Mouse (Mus musculus) heart, adult 10 weeks (tissue): Measurements from ENCODE around the gene Gm45233. TPM values are rescaled to one million over a fixed set of nuclear protein-coding genes. Genes with fewer than 3 reads are reported as not detected.

Source experiments
- polyA plus RNA-seq: library from polyadenylated mRNA; stranded (reverse); fragments of 350-450 nt; fragmentation: Illumina TruSeq; extraction: RNeasy Lipid Tissue Mini Kit (QIAGEN cat#74804); gene quantifications from one replicate; pipeline ENCODE4 v1.2.3, GENCODE M21; 2014; ENCODE audit warnings: low read depth, low replicate concordance

Gene Gm45233
- polyA plus RNA-seq, result not detected

DNA sequence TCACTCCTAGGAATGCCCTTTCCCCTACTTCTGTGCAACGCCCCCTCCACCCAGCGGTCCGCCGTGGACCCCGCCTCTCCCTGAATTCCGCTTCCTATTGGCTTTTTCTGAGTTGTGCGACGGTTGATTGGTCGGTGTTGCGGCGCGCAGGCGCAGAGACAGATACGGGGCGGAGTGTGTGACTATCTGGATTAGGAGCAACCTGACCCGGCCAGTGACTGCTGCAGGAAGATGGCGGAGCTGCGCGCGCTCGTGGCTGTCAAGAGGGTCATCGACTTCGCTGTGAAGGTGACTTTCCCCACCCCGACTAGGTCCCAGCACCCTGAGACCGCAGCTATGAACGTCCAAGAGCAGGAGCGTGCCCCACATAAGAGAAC, at the start of gene Gm45233, which contains the start of gene Etfb:
Gene Gm45233, plus strand, starts transcription at position 212 of the 377 bp plus-strand sequence.
Gene Etfb, plus strand, starts transcription at position 167 of the 377 bp plus-strand sequence.

GRCm38 (mm10) chr7:43408131-43408553, 35.8 kb upstream of the Gm45233 start, which contains the start of gene Siglecg:
TSS of gene Siglecg (plus strand) at chr7:43408204.

DNA sequence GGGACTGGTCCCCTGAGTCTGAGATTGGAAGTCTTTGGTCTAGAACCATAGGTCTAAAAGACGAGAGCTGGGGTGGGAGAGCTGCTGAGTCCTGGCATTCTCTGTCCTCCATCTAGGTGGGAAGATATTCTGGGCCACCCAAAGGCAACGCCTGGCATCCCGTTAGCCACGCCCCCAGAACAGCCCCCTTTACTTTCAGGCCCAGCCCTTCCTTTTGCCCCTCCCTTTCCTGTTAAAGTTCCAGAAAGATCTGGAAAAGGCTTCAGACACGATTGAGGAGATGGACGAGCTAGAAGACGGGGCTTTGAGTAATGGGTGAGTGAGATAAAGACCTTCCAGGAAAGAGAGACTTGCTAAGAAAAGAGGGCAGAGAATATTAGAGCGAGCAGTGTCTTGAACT, 16.5 kb upstream of the Gm45233 start, which contains the start of gene Lim2:
Gene Lim2, plus strand, starts transcription at position 265 of the 400 bp plus-strand sequence.

DNA sequence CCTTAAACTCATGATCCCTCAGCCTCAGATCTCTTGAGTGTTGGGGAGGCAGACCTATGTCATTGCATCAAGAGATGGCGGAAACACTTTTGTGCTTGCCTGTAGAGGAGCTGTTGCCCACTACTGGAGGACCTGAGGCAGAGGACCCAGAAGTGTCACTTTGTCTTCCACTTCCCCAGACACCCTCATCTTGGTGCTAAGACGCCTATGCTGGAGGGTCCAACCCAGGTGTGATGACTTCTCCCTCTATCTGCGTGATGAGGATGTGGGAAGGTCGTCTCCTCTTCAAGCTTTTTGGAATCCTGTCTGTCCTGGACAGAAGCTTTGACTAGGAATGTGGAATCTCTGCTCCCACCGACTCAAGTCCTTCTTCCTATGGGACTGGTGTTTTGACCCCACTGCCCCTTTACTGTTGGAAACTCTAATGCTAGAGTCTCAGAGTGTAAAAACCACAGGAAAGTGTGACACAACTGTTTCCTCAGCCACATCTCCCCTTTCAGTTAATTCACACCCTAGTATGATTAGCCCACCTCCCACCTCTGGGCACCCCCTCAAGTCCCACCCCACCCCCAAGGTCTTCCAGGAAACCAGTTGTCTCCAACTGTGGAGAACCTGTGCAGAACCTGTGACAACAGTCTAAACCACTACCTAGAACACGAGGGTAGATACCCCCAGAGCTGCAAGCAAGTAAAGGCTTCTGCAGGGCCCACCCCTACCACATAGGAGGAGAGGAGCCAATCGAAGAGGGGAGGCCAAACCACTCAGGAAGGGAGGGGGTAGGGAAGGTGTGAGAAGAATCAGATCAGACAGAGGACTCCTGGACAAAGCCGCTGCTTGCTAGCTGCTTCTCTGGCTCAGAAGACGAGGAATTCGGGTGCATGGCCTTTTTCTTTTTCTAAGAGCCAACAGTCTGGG, 7.3 kb upstream of the Gm45233 start, which contains the start of gene Nkg7:
Gene Nkg7, plus strand, starts transcription at position 733 of the 915 bp plus-strand sequence.

GRCm38 (mm10) chr7:43440482-43440881, 3.4 kb upstream of the Gm45233 start, which contains the start of gene Cldnd2:
TSS of gene Cldnd2 (plus strand) at chr7:43440782.

GRCm38 (mm10) chr7:43462851-43463250, 18.9 kb downstream of the Gm45233 start, which contains the start of gene Vsig10l:
TSS of gene Vsig10l (plus strand) at chr7:43463151.

DNA sequence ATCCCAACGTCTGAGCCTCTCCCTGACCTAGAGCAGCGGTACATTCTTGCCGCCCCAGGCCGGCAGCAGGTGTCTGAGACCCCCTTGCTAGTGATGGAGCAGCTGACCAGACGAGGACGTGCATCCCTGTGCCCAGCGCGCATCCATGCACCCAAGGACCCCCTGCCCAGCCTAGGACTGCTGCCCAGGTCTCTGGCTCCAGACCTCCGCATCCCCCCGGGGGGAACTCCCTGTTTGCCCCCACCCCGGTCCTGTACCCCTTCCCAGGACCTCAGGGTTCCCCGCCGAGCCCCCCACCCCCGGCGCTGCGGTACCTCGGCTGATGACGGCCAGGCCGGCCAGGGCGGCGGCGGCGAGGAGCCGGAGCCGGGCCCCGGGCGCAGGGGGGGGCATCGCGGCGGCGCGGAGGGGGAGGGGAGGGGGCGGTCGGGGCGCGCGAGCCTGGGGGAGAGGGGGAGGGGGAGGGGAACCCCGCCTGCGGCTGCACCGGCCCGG, 45.8 kb downstream of the Gm45233 start, which contains the start of gene Iglon5:
Gene Iglon5, minus strand, starts transcription at position 445 of the 495 bp plus-strand sequence.

Other genes starting within 250 kb of the Gm45233 start
- gene Zfp715, start 130.8 kb upstream of the Gm45233 start, polyA plus RNA-seq, result 25.7 TPM
- gene Siglecf, start 92.8 kb upstream of the Gm45233 start, polyA plus RNA-seq, result not detected
- gene Siglecg, start 35.9 kb upstream of the Gm45233 start, polyA plus RNA-seq, result 0.42 TPM
- gene Lim2, start 16.5 kb upstream of the Gm45233 start, polyA plus RNA-seq, result not detected
- gene Nkg7, start 7.1 kb upstream of the Gm45233 start, polyA plus RNA-seq, result not detected
- not detected for gene Cldnd2, start 3.3 kb upstream of the Gm45233 start, polyA plus RNA-seq
- gene Etfb, start within 50 bp of the Gm45233 start, polyA plus RNA-seq, result 1,679 TPM
- gene Vsig10l, start 19.0 kb downstream of the Gm45233 start, polyA plus RNA-seq, result 2.5 TPM
- gene Iglon5, start 45.9 kb downstream of the Gm45233 start, polyA plus RNA-seq, result 0.39 TPM
- not detected for gene 4931406B18Rik, start 61.8 kb downstream of the Gm45233 start, polyA plus RNA-seq
- 1.6 TPM for gene Cd33, start 100.3 kb downstream of the Gm45233 start, polyA plus RNA-seq
- gene Zfp658, start 118.1 kb downstream of the Gm45233 start, polyA plus RNA-seq, result 1.1 TPM
- 2.9 TPM for gene Zfp719, start 135.5 kb downstream of the Gm45233 start, polyA plus RNA-seq
- gene Zfp819, start 163.0 kb downstream of the Gm45233 start, polyA plus RNA-seq, result not detected
- not detected for gene Ceacam18, start 190.6 kb downstream of the Gm45233 start, polyA plus RNA-seq
- gene Siglece, start 216.0 kb downstream of the Gm45233 start, polyA plus RNA-seq, result 1.2 TPM
- 2.5 TPM for gene Ctu1, start 227.9 kb downstream of the Gm45233 start, polyA plus RNA-seq
- not detected for gene Klk14, start 246.3 kb downstream of the Gm45233 start, polyA plus RNA-seq